ENCODE assay signal across 9 mouse cellular contexts in the genomic region with DNA sequence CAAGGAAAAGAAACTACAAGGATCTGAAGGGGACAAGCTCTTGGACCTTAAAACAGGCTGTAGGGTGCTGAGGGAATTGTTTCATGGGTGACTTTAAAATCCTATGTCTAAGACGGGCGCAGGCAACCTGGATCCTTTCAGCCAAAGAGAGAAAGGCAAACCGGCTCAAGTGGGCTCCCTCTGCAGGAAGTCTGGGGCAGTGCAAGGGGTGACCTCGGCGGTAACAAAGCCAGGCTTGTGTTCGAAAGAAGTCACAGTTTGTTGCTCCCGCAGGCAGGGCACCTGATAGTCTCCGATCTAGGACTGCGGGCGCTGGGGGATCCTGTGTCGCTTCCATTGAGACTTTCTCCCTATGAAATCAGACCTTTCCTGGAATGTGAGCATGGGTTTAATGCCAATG. TPM values are rescaled to one million over a fixed set of nuclear protein-coding genes. Genes with fewer than 3 reads are reported as not detected.
DNase-seq lines count a peak whose midpoint lies in the region; ATAC-seq and TF ChIP-seq lines count a peak whose summit lies in the region.
"Had no signal": no experiment of that assay in that cellular context is flagged by ENCODE, and none has a peak within 500 bp of the region (broad histone marks: within the 10 kb centered on the region; RNA-seq: fewer than 3 reads in every experiment).

No protein-coding gene starts in this region.

- no peaks in the 10 kb centered on the region for H3K36me3 ChIP-seq in forebrain, postnatal 0 days (ENCODE audit: insufficient read depth)
- H3K36me3 ChIP-seq in hindbrain, embryonic 14.5 days (replicated peaks; ENCODE audit: control insufficient read depth, insufficient read depth), result no peaks in the 10 kb centered on the region
- H3K36me3 ChIP-seq: neural tube, embryonic 12.5 days had no signal

- no peaks in the 10 kb centered on the region for H3K9me3 ChIP-seq in forebrain, postnatal 0 days (ENCODE audit: low read length)
- no peaks in the 10 kb centered on the region for H3K9me3 ChIP-seq in hindbrain, embryonic 14.5 days (ENCODE audit: control insufficient read depth, low read length)
- H3K9me3 ChIP-seq: neural tube, embryonic 12.5 days had no signal

- no peak overlapping the region for H3K9ac ChIP-seq in forebrain, postnatal 0 days
- H3K9ac ChIP-seq in hindbrain, embryonic 14.5 days, result no peak overlapping the region
- H3K9ac ChIP-seq: neural tube, embryonic 12.5 days had no signal

- 0 out of 2 replicates have a peak, but pooled peaks cover 2% of the 10 kb centered on the region for H3K4me1 ChIP-seq in forebrain, postnatal 0 days (ENCODE audit: insufficient read depth)
- H3K4me1 ChIP-seq in hindbrain, embryonic 14.5 days (replicated peaks; ENCODE audit: control insufficient read depth, insufficient read depth, low read length), result peaks cover 6% of the 10 kb centered on the region

- peak; percentile 34 for DNase-seq in T-cell, adult 2 months (ENCODE audit: low spot score)
- DNase-seq in cerebellum, adult 9-10 months, result peak; percentile 89
- peak; percentile 87 for DNase-seq in forebrain, postnatal 0 days
- DNase-seq in hindbrain, embryonic 14.5 days (ENCODE audit: low spot score), result peak; percentile 85
- DNase-seq in layer of hippocampus, postnatal 36 days, result peak; percentile 69 to 78
- DNase-seq in right cerebral cortex, adult 2 months (ENCODE audit: low spot score in 2 of 2), result peak; percentile 83 to 87
- peak; percentile 52 to 78 for DNase-seq in urinary bladder, postnatal 4 days (ENCODE audit: low spot score in 2 of 2)

- no peak overlapping the region for H3K27ac ChIP-seq in forebrain, postnatal 0 days (ENCODE audit: low read depth, low read length)
- no peak overlapping the region for H3K27ac ChIP-seq in hindbrain, embryonic 14.5 days
- H3K27ac ChIP-seq: neural tube, embryonic 12.5 days had no signal

- no peak overlapping the region for H3K4me3 ChIP-seq in forebrain, postnatal 0 days (ENCODE audit: low read depth, low read length)
- H3K4me3 ChIP-seq in hindbrain, embryonic 14.5 days (replicated peaks; ENCODE audit: low read length), result no peak overlapping the region
- H3K4me3 ChIP-seq: neural tube, embryonic 12.5 days had no signal

- peak; percentile 91 for TF ChIP-seq CTCF in forebrain, postnatal 0 days (IDR thresholded peaks at IDR 0.05; ENCODE audit: low read depth)

- no peaks in the 10 kb centered on the region for H3K27me3 ChIP-seq in forebrain, postnatal 0 days (ENCODE audit: insufficient read depth, low read length)
- no peaks in the 10 kb centered on the region for H3K27me3 ChIP-seq in hindbrain, embryonic 14.5 days (ENCODE audit: control insufficient read depth, insufficient read depth, low read length)
- H3K27me3 ChIP-seq: neural tube, embryonic 12.5 days had no signal

- peak overlapping the region; percentile 10; the same call in 1 of the 2 replicates for H3K4me2 ChIP-seq in forebrain, postnatal 0 days (ENCODE audit: low read depth)
- H3K4me2 ChIP-seq in hindbrain, embryonic 14.5 days (replicated peaks), result no peak overlapping the region
- H3K4me2 ChIP-seq: neural tube, embryonic 12.5 days had no signal

- ATAC-seq in forebrain, postnatal 0 days, result no peak
- ATAC-seq in hindbrain, embryonic 14.5 days (ENCODE audit: low FRiP score), result no peak
- peak; percentile 67; the same call in 1 of the 2 replicates for ATAC-seq in megakaryocyte, adult 5-6 weeks (ENCODE audit: poor library complexity, severe bottlenecking)

- 6% methylated on average over 11 of the region's 11 CpGs for WGBS in forebrain, postnatal 0 days
- 3% methylated on average over 11 of the region's 11 CpGs for WGBS in hindbrain, embryonic 14.5 days

RNA-seq across cellular contexts. Expression of gene Rab12, which starts 33.8 kb away (rescaled TPM):
- total RNA-seq in forebrain, postnatal 0 days (2014; rRNA removed), result 132 and 148 TPM in 2 replicates
- polyA plus RNA-seq in forebrain, postnatal 0 days (2015; fragmentation: Nextera tagmentation; extraction: Ambion mirVana), result 86.4 and 94.5 TPM in 2 replicates
- 96.6 and 102 TPM in 2 replicates for polyA plus RNA-seq in hindbrain, embryonic 14.5 days (2014; fragmentation: Nextera tagmentation; extraction: Ambion mirVana)
- 100 to 1,000 TPM; 103 to 108 TPM for total RNA-seq in layer of hippocampus, postnatal 36 days (2021)
- 22.5 and 22.7 TPM in 2 replicates for total RNA-seq in megakaryocyte, adult 5-6 weeks (2015)
- total RNA-seq in megakaryocyte, adult 5-6 weeks (2017), result 24.3 and 36.5 TPM in 2 replicates

RNA-seq across cellular contexts. Expression of gene Mtcl1, which starts 36.2 kb away (rescaled TPM):
- total RNA-seq in forebrain, postnatal 0 days (2014; rRNA removed), result 21.4 and 25.7 TPM in 2 replicates
- 6.7 and 8.5 TPM in 2 replicates for polyA plus RNA-seq in forebrain, postnatal 0 days (2015; fragmentation: Nextera tagmentation; extraction: Ambion mirVana)
- polyA plus RNA-seq in hindbrain, embryonic 14.5 days (2014; fragmentation: Nextera tagmentation; extraction: Ambion mirVana), result 35.1 and 37.9 TPM in 2 replicates
- 10 to 100 TPM; 39.8 to 42.8 TPM for total RNA-seq in layer of hippocampus, postnatal 36 days (2021)
- total RNA-seq in megakaryocyte, adult 5-6 weeks (2015), result not detected in 2 replicates
- 0.73 TPM in 1 of 2 replicates, not detected in the other for total RNA-seq in megakaryocyte, adult 5-6 weeks (2017)

Comparison
In these comparisons a context has a peak if more than half of its experiments do, and no peak if none do; other contexts are left out.
1. DNase-seq: peak in every context shown above with its lines; median percentile 89 in cerebellum, adult 9-10 months; 87 in forebrain, postnatal 0 days; 85 in hindbrain, embryonic 14.5 days; 85 in right cerebral cortex, adult 2 months; 74 in layer of hippocampus, postnatal 36 days; 65 in urinary bladder, postnatal 4 days; 34 in T-cell, adult 2 months.
2. RNA of gene Mtcl1, which starts 36.2 kb away (total RNA-seq): 39.8 to 42.8 TPM in layer of hippocampus, postnatal 36 days and 21.4 to 25.7 TPM in forebrain, postnatal 0 days; 0.73 TPM in megakaryocyte, adult 5-6 weeks; every median in the first group is over 10 times any median in the second.